Mouse (Mus musculus): ENCODE results near the gene Gm8265. TPM values are rescaled to one million over a fixed set of nuclear protein-coding genes. Genes with fewer than 3 reads are reported as not detected.
"Not testable (repeated sequence)": the region's sequence is repeated elsewhere in the genome, so short reads cannot be mapped to it uniquely, and the experiment has no call there.

Gm8265 gene
- total RNA-seq (2014; rRNA removed) (not detected in 2 replicates), polyA plus RNA-seq (2012; rRNA removed) (not detected in 2 replicates)

DNA sequence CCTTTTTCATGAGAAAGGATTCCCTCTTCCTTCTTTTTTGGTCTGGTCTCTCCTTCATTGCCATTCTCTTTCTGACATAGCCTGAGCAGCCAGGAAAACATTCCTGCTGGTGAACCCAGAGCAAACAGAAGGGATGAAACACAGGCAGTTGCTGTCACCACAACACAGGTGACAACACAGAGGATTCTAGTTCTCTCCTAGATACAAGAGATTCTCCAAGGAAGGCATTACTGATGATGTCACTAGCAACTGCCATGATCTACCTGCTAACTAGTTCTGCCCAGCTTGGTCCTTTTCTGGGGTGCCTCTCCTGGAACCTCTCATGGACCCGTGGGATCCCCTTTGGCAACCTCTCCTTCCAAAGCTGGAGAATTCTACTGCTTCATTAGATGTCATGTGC, at the start of gene Gm8265:
Gene Gm8265 (minus strand): TSS at position 101 of the 400 bp plus-strand sequence.
- H3K27me3 ChIP-seq (ENCODE audit: control insufficient read depth, insufficient read depth, low read length); DNase-seq (ENCODE audit: extremely low read depth, low read depth, low spot score); H3K9ac ChIP-seq (ENCODE audit: low read depth, low read length); H3K36me3 ChIP-seq (ENCODE audit: control insufficient read depth, insufficient read depth, low read length); H3K4me1 ChIP-seq (ENCODE audit: control insufficient read depth, insufficient read depth, low read length); H3K27ac ChIP-seq (replicated peaks; ENCODE audit: insufficient read depth, low read depth, low read length); H3K4me3 ChIP-seq (ENCODE audit: insufficient read depth, low read depth, low read length); H3K79me2 ChIP-seq (ENCODE audit: control insufficient read depth, insufficient read depth, low read length): not testable (repeated sequence)
- WGBS, result no CpG with 5 or more reads among the region's 1 CpGs

Other genes starting within 250 kb of the Gm8265 start
- not detected in 2 replicates for gene Gm3500, start 244.0 kb downstream of the Gm8265 start, total RNA-seq (2014; rRNA removed)
- not detected in 2 replicates for gene Gm3500, start 244.0 kb downstream of the Gm8265 start, polyA plus RNA-seq (2012; rRNA removed)
- not detected in 2 replicates for gene Gm3194, start 177.6 kb downstream of the Gm8265 start, total RNA-seq (2014; rRNA removed)
- not detected in 2 replicates for gene Gm3194, start 177.6 kb downstream of the Gm8265 start, polyA plus RNA-seq (2012; rRNA removed)
- gene Gm8246, start 155.2 kb downstream of the Gm8265 start, total RNA-seq (2014; rRNA removed), result not detected in 2 replicates
- gene Gm8246, start 155.2 kb downstream of the Gm8265 start, polyA plus RNA-seq (2012; rRNA removed), result not detected in 2 replicates
- gene Gm3187, start 148.8 kb downstream of the Gm8265 start, total RNA-seq (2014; rRNA removed), result not detected in 2 replicates
- not detected in 2 replicates for gene Gm3187, start 148.8 kb downstream of the Gm8265 start, polyA plus RNA-seq (2012; rRNA removed)
- not detected in 2 replicates for gene Gm3488, start 131.4 kb downstream of the Gm8265 start, total RNA-seq (2014; rRNA removed)
- gene Gm3488, start 131.4 kb downstream of the Gm8265 start, polyA plus RNA-seq (2012; rRNA removed), result not detected in 2 replicates
- not detected in 2 replicates for gene Gm3532, start 94.5 kb downstream of the Gm8265 start, total RNA-seq (2014; rRNA removed)
- not detected in 2 replicates for gene Gm3532, start 94.5 kb downstream of the Gm8265 start, polyA plus RNA-seq (2012; rRNA removed)
- not detected in 2 replicates for gene Gm9603, start 54.4 kb upstream of the Gm8265 start, total RNA-seq (2014; rRNA removed)
- gene Gm9603, start 54.4 kb upstream of the Gm8265 start, polyA plus RNA-seq (2012; rRNA removed), result not detected in 2 replicates
- gene Gm3373, start 108.5 kb upstream of the Gm8265 start, total RNA-seq (2014; rRNA removed), result not detected in 2 replicates
- not detected in 2 replicates for gene Gm3373, start 108.5 kb upstream of the Gm8265 start, polyA plus RNA-seq (2012; rRNA removed)
- gene Gm3383, start 175.0 kb upstream of the Gm8265 start, total RNA-seq (2014; rRNA removed), result not detected in 2 replicates
- not detected in 2 replicates for gene Gm3383, start 175.0 kb upstream of the Gm8265 start, polyA plus RNA-seq (2012; rRNA removed)
- not detected in 2 replicates for gene Gm3424, start 197.3 kb upstream of the Gm8265 start, total RNA-seq (2014; rRNA removed)
- not detected in 2 replicates for gene Gm3424, start 197.3 kb upstream of the Gm8265 start, polyA plus RNA-seq (2012; rRNA removed)
- gene Gm8237, start 247.4 kb upstream of the Gm8265 start, total RNA-seq (2014; rRNA removed), result not detected in 2 replicates
- gene Gm8237, start 247.4 kb upstream of the Gm8265 start, polyA plus RNA-seq (2012; rRNA removed), result not detected in 2 replicates